Mouse (Mus musculus): ENCODE data around the gene Rack1. TPM values are rescaled to one million over a fixed set of nuclear protein-coding genes. Genes with fewer than 3 reads are reported as not detected.
"Not testable (repeated sequence)": the region's sequence is repeated elsewhere in the genome, so short reads cannot be mapped to it uniquely, and the experiment has no call there.

Rack1 gene
- polyA plus RNA-seq, 1 experiment: 2,044 TPM

GRCm38 (mm10) chr11:48844309-48844708 lies 44.2 kb downstream of the Rack1 start:
- Histone ChIP-seq H3K27ac (ENCODE audit: insufficient read depth, low read length) (no peak overlapping the region), H3K9ac (ENCODE audit: low read depth, poor library complexity, severe bottlenecking) (no peak overlapping the region), H3K4me3 (ENCODE audit: low read depth, low read length) (no peak overlapping the region), H3K27me3 (ENCODE audit: control insufficient read depth, insufficient read depth, low read length, poor library complexity, severe bottlenecking) (no peaks in the 10 kb centered on the region), H3K9me3 (replicated peaks; ENCODE audit: control insufficient read depth, insufficient read depth, low read length, poor library complexity, severe bottlenecking) (no peaks in the 10 kb centered on the region), H3K4me1 (ENCODE audit: control insufficient read depth, insufficient read depth, low read length) (peaks cover 3% of the 10 kb centered on the region), H3K36me3 (ENCODE audit: control insufficient read depth, insufficient read depth, low read length, poor library complexity, severe bottlenecking) (no peaks in the 10 kb centered on the region)
- TF ChIP-seq POLR2A (IDR thresholded peaks at IDR 0.05; ENCODE audit: insufficient read depth, low read length) (no peak), CTCF (IDR thresholded peaks at IDR 0.05; ENCODE audit: low read depth, low read length) (no peak), EP300 (IDR thresholded peaks at IDR 0.05; ENCODE audit: insufficient read depth, low read depth, low read length) (no peak)

- peaks cover 3% of the 10 kb centered on the region for H3K4me1 ChIP-seq (ENCODE audit: control insufficient read depth, insufficient read depth, low read length)
- TF ChIP-seq CTCF (IDR thresholded peaks at IDR 0.05; ENCODE audit: low read depth, low read length): no peak
- TF ChIP-seq POLR2A (IDR thresholded peaks at IDR 0.05; ENCODE audit: insufficient read depth, low read length): no peak
- TF ChIP-seq EP300 (IDR thresholded peaks at IDR 0.05; ENCODE audit: insufficient read depth, low read depth, low read length): no peak
- H3K4me3 ChIP-seq (ENCODE audit: low read depth, low read length): no peak overlapping the region
- no peak overlapping the region for H3K9ac ChIP-seq (ENCODE audit: low read depth, poor library complexity, severe bottlenecking)
- H3K27ac ChIP-seq (ENCODE audit: insufficient read depth, low read length): no peak overlapping the region
- H3K36me3 ChIP-seq (ENCODE audit: control insufficient read depth, insufficient read depth, low read length, poor library complexity, severe bottlenecking): no peaks in the 10 kb centered on the region
- H3K27me3 ChIP-seq (ENCODE audit: control insufficient read depth, insufficient read depth, low read length, poor library complexity, severe bottlenecking): no peaks in the 10 kb centered on the region
- H3K9me3 ChIP-seq (replicated peaks; ENCODE audit: control insufficient read depth, insufficient read depth, low read length, poor library complexity, severe bottlenecking): no peaks in the 10 kb centered on the region
Measured at GRCm38 (mm10) chr11:48845244-48845815, 45.2 kb downstream of the Rack1 start.

GRCm38 (mm10) chr11:48846362-48846761 lies 46.2 kb downstream of the Rack1 start:
- H3K4me1 ChIP-seq (ENCODE audit: control insufficient read depth, insufficient read depth, low read length); H3K9ac ChIP-seq (ENCODE audit: low read depth, poor library complexity, severe bottlenecking); H3K27ac ChIP-seq (ENCODE audit: insufficient read depth, low read length); H3K4me3 ChIP-seq (ENCODE audit: low read depth, low read length); H3K27me3 ChIP-seq (ENCODE audit: control insufficient read depth, insufficient read depth, low read length, poor library complexity, severe bottlenecking); H3K36me3 ChIP-seq (ENCODE audit: control insufficient read depth, insufficient read depth, low read length, poor library complexity, severe bottlenecking); H3K9me3 ChIP-seq (replicated peaks; ENCODE audit: control insufficient read depth, insufficient read depth, low read length, poor library complexity, severe bottlenecking): not testable (repeated sequence)

GRCm38 (mm10) chr11:48846881-48847280 lies 46.7 kb downstream of the Rack1 start:
- TF ChIP-seq CTCF (IDR thresholded peaks at IDR 0.05; ENCODE audit: low read depth, low read length) (no peak), EP300 (IDR thresholded peaks at IDR 0.05; ENCODE audit: insufficient read depth, low read depth, low read length) (no peak), POLR2A (IDR thresholded peaks at IDR 0.05; ENCODE audit: insufficient read depth, low read length) (no peak)
- Histone ChIP-seq H3K4me3 (ENCODE audit: low read depth, low read length) (no peak overlapping the region), H3K27me3 (ENCODE audit: control insufficient read depth, insufficient read depth, low read length, poor library complexity, severe bottlenecking) (no peaks in the 10 kb centered on the region), H3K4me1 (ENCODE audit: control insufficient read depth, insufficient read depth, low read length) (peaks cover 3% of the 10 kb centered on the region), H3K9me3 (replicated peaks; ENCODE audit: control insufficient read depth, insufficient read depth, low read length, poor library complexity, severe bottlenecking) (no peaks in the 10 kb centered on the region), H3K9ac (ENCODE audit: low read depth, poor library complexity, severe bottlenecking) (no peak overlapping the region), H3K36me3 (ENCODE audit: control insufficient read depth, insufficient read depth, low read length, poor library complexity, severe bottlenecking) (no peaks in the 10 kb centered on the region), H3K27ac (ENCODE audit: insufficient read depth, low read length) (no peak overlapping the region)

- Histone ChIP-seq H3K9ac (ENCODE audit: low read depth, poor library complexity, severe bottlenecking) (no peak overlapping the region), H3K9me3 (replicated peaks; ENCODE audit: control insufficient read depth, insufficient read depth, low read length, poor library complexity, severe bottlenecking) (no peaks in the 10 kb centered on the region), H3K4me1 (ENCODE audit: control insufficient read depth, insufficient read depth, low read length) (peaks cover under 1% of the 10 kb centered on the region), H3K27ac (ENCODE audit: insufficient read depth, low read length) (no peak overlapping the region), H3K36me3 (ENCODE audit: control insufficient read depth, insufficient read depth, low read length, poor library complexity, severe bottlenecking) (no peaks in the 10 kb centered on the region), H3K4me3 (ENCODE audit: low read depth, low read length) (no peak overlapping the region), H3K27me3 (ENCODE audit: control insufficient read depth, insufficient read depth, low read length, poor library complexity, severe bottlenecking) (0 out of 2 replicates have a peak, but pooled peaks cover 2% of the 10 kb centered on the region)
- TF ChIP-seq CTCF (IDR thresholded peaks at IDR 0.05; ENCODE audit: low read depth, low read length) (no peak), EP300 (IDR thresholded peaks at IDR 0.05; ENCODE audit: insufficient read depth, low read depth, low read length) (no peak), POLR2A (IDR thresholded peaks at IDR 0.05; ENCODE audit: insufficient read depth, low read length) (no peak)
Measured at GRCm38 (mm10) chr11:48850240-48850639, 50.1 kb downstream of the Rack1 start.

- Histone ChIP-seq H3K27ac (ENCODE audit: insufficient read depth, low read length) (no peak overlapping the region), H3K9me3 (replicated peaks; ENCODE audit: control insufficient read depth, insufficient read depth, low read length, poor library complexity, severe bottlenecking) (no peaks in the 10 kb centered on the region), H3K9ac (ENCODE audit: low read depth, poor library complexity, severe bottlenecking) (no peak overlapping the region), H3K4me3 (ENCODE audit: low read depth, low read length) (no peak overlapping the region), H3K36me3 (ENCODE audit: control insufficient read depth, insufficient read depth, low read length, poor library complexity, severe bottlenecking) (no peaks in the 10 kb centered on the region), H3K4me1 (ENCODE audit: control insufficient read depth, insufficient read depth, low read length) (no peaks in the 10 kb centered on the region), H3K27me3 (ENCODE audit: control insufficient read depth, insufficient read depth, low read length, poor library complexity, severe bottlenecking) (0 out of 2 replicates have a peak, but pooled peaks cover 2% of the 10 kb centered on the region)
- TF ChIP-seq POLR2A (IDR thresholded peaks at IDR 0.05; ENCODE audit: insufficient read depth, low read length) (no peak), EP300 (IDR thresholded peaks at IDR 0.05; ENCODE audit: insufficient read depth, low read depth, low read length) (no peak), CTCF (IDR thresholded peaks at IDR 0.05; ENCODE audit: low read depth, low read length) (peak; percentile 53)
Measured at GRCm38 (mm10) chr11:48851270-48851995, 51.3 kb downstream of the Rack1 start.

All from ES-Bruce4 (cell line).